Mouse (Mus musculus) frontal cortex, postnatal 25 days (tissue): Measurements from ENCODE around the gene Tgfb2.

Experiments
- DNase-seq, 2 experiments: peaks; one replicate each; pipeline ENCODE4 v3.0.0; 2022; ENCODE audit warnings: low spot score in 2 of 2

Gene Tgfb2

GRCm38 (mm10) chr1:186705915-186706248 is at the start of gene Tgfb2:
Gene Tgfb2 (minus strand): TSS chr1:186705989.
- peak in 1 of 2 experiments; percentile 20 for DNase-seq

- DNase-seq = no peak
Measured at GRCm38 (mm10) chr1:186749675-186750283, 44.0 kb upstream of the Tgfb2 start.

- DNase-seq = peak; percentile 70 to 77
Measured at GRCm38 (mm10) chr1:186748724-186749653, 43.2 kb upstream of the Tgfb2 start, which contains the start of gene Rrp15. Gene Rrp15 (minus strand): TSS chr1:186749358.

- DNase-seq = no peak
Measured at GRCm38 (mm10) chr1:186739828-186740227, 34.0 kb upstream of the Tgfb2 start.

- DNase-seq = no peak
Measured at GRCm38 (mm10) chr1:186735537-186735936, 29.7 kb upstream of the Tgfb2 start.

GRCm38 (mm10) chr1:186733052-186733451 is 27.3 kb upstream of the Tgfb2 start:
- no peak for DNase-seq

- no peak for DNase-seq
Measured at GRCm38 (mm10) chr1:186728778-186729177, 23.0 kb upstream of the Tgfb2 start.

GRCm38 (mm10) chr1:186726117-186726516 is 20.3 kb upstream of the Tgfb2 start:
- DNase-seq = no peak

GRCm38 (mm10) chr1:186722299-186722698 is 16.5 kb upstream of the Tgfb2 start:
- no peak for DNase-seq

GRCm38 (mm10) chr1:186721846-186722245 is 16.1 kb upstream of the Tgfb2 start:
- peak; percentile 87 to 90 for DNase-seq

GRCm38 (mm10) chr1:186721166-186721565 is 15.4 kb upstream of the Tgfb2 start:
- DNase-seq = no peak

- DNase-seq = no peak
Measured at GRCm38 (mm10) chr1:186719708-186720107, 13.9 kb upstream of the Tgfb2 start.

- DNase-seq = no peak
Measured at GRCm38 (mm10) chr1:186718881-186719280, 13.1 kb upstream of the Tgfb2 start.

GRCm38 (mm10) chr1:186714980-186715896 is 9.4 kb upstream of the Tgfb2 start:
- DNase-seq = no peak

- DNase-seq = no peak
Measured at GRCm38 (mm10) chr1:186714215-186714614, 8.4 kb upstream of the Tgfb2 start.

- no peak for DNase-seq
Measured at GRCm38 (mm10) chr1:186712802-186713471, 7.1 kb upstream of the Tgfb2 start.

- peak; percentile 32 to 42 for DNase-seq
Measured at GRCm38 (mm10) chr1:186705203-186705914, 430 bp downstream of the Tgfb2 start.

GRCm38 (mm10) chr1:186703980-186704701 is 1.6 kb downstream of the Tgfb2 start:
- peak; percentile 13 to 18 for DNase-seq

- no peak for DNase-seq
Measured at GRCm38 (mm10) chr1:186703256-186703979, 2.4 kb downstream of the Tgfb2 start.
